Mouse (Mus musculus) adrenal gland, postnatal 14 days (tissue): ENCODE data around the gene Ntm. TPM values are rescaled to one million over a fixed set of nuclear protein-coding genes. Genes with fewer than 3 reads are reported as not detected.

Experiments
- DNase-seq: peaks from one replicate; pipeline ENCODE4 v3.0.0; 2021; ENCODE audit warnings: mixed read lengths
- total RNA-seq: library from RNA; stranded (reverse); gene quantifications from 2 replicates; pipeline ENCODE4 v1.2.3, GENCODE M21; 2021

Gene Ntm
- total RNA-seq, 1 experiment from 2014 or later = 1.3 TPM

DNA sequence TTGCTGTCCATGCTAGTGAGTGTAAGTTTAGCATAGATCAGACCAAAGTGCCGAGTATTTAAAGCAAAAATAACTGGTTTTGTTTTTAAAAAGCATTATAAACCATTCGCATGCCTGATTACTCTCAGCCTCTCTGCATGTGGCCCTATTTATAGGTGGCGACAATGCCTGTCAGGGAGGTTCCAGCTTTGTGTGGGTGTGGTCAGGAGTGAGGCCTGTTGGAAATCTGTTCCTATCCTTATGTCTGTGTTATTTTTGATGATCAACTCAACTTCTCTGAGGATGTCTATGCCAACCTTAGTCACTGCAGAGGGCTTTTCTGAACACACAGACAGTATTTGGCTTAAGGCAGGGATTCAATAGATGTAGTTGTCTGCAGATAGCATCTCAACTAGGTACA is 78.9 kb downstream of the Ntm start:
- DNase-seq = no peak

DNA sequence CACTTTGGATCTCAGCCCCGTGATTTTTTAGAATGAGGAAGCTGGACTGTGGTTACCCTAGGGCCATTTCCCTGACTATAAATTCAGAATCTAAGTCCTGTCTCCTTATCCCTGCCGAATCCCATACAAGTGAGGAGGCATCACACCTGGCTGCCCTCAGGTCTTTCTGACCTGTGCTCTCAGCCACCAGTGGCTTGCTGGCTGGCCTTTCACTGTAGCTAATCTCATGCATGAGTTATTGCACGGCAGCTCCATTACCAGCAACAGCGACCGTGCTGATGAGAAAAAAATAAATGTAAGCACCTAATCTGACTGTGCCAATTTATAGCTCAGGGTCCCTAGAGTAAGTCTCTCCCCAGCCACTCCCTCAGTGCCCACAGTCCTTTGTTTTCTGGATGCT is 81.3 kb downstream of the Ntm start:
- DNase-seq = no peak

DNA sequence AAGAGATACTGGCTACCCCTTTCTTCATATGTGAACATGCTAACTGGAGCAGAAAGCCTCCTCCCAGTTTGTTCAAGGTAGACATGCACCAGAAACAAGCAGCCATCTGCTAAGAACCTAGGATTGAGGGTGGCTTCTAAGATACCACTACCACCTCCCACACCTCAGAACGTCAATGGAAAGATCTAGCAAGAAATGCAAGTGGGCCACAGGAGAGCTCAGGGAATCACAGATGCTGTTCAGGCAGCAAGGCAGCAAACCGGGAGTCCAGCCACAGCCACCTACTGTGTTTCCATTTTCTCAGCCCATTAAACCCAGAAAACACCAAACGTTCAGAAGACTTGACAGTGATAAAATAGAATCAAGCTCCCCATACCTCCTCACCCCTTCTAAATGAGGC is 85.4 kb downstream of the Ntm start:
- DNase-seq = no peak

DNA sequence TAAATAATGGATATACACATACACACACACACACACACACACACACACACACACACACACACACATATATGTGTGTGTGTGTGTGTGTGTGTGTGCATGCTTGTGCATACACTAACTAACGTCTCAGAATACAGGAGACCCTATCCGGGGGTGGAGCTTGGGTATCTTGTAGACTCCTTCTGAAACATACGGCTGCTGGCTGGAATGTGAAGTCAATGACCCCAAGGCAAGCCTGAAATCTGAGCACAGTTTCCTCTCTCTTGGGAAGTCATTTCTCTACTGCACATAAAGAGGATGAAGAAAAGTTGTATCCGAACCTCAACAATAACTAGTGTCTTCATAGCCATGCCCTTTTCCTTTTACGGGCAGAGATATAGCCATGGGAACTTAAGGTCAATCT is 95.2 kb downstream of the Ntm start:
- no peak for DNase-seq

DNA sequence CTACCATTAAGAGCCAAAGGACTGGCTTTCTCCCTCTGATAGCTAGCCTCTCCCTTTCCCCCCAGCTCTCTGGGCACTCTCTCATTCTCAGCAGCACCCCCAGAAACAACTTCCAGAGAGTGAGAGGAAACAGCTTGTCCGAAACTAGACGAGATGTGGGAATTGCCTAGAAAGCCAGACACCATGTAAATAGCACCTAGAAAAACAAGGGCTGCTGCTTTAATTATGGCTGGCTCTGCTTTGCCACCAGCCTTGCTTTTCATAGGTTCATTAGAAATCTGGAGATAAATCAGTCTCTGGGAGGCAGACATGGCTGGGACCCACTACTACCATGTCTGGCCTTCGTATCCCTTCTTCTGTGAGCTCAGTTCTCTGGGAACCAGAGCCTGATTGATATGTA is 96.1 kb downstream of the Ntm start:
- DNase-seq = no peak

DNA sequence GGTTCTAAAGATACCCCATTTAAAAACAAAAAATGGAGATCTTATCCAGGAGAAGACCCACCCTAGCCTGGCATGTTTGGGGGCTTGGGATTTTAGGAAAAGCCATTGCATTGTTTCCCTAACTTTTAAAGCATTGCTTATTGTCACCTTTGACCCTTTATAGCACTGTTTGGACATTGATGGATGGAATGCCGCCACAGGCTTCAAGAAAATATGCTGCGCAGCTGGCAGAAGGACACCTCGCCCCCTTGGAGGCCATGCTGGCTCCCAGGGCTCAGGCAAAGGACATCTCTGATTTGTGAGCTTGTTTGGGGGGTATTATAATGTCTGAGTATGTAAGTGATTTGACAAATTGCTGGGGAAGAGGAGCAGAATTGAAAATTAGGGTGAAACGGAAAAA is 96.8 kb downstream of the Ntm start:
- DNase-seq = no peak

DNA sequence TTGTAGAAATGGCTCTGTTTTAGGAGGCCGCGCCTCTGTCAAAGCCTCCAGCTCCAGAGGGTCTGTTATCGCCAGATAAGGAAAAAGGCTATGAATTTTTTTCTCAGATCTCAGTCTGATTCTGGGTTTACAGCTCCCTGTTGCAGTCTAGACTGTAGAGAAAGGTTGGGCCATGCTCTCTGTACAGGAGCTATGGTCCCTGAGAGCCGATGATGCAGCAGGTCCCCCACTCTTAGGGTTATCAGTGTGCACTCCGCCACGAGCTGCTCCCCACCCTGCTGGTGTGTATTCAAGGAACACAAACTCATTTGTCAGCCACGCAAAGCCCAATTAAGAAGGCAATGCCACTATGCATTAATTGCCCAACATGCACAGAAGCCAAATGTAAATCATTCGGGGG is 97.4 kb downstream of the Ntm start:
- no peak for DNase-seq

DNA sequence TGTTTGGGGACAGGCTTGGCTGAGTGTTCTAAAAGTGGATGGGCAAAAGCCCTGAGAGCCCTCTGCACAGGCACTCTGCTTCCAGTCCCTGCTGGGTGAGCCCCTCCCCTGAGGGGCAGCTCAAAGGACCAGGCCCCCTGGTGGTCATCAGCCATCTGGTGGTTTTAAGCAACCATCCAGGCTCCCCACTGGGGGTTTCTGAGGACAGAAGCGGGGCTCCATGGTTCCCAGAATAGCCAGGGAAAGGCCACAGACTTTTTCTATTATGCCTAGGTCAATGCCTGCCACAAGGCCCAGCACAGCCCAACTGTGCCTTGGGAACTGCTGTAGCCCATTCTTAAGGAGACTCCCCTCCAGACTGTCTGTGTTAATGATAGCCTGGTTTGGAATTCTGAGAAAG is 98.1 kb downstream of the Ntm start:
- no peak for DNase-seq

DNA sequence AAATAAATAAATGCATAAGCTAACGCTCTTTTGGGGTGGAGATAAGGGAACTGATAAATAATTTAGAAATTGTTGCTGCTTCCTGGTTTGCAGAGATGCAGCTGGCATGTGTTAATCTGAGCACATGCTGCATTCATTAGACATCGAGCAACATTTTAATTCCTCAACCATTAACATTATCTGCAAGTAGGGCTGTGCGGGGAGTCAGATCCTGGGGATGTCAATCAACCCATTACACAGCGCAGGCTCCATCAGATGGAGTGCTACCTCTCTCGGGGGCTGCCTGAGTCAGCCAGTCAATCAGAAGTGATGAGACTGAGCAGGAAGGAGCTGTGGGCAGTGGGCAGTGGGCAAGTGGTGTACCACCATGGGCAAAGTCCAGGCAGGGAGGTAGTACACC is 100.5 kb downstream of the Ntm start:
- no peak for DNase-seq

DNA sequence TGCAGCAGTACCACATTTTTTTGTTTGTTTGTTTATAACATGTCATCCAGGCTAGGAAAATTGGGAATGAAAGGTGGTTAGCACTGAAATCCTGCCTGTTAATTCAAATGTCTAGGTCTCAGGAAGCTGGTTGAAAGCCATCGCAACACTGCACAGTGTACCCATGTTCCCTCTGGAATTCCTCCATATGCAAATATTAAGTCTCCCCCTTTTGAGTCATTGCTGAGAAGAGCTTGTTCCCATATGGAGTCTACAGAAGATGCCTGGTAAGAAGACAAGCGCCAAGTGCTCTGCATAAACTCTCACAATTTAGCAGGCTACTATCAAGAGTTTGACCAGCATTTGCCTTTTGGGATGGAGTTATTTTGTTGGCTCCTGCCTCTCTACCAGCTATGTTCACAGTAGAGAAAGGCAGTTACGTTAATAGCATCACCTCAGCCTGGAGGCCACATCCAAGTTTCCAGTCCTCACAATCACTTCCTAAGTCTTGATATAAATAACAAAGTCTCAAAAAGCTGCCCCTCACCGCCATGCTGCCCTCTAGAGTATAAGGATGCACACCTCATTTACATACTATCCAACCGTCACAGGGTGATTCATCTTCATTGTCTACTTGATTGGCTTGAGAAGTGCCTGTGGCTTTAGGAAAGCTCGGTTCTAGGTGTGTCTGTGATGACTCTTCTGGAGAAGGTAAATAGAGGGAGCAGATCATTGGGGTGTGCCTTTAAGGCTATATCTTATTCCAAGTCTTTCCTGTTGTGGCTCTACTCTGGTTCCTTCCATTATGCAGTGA is 103.5 kb downstream of the Ntm start:
- no peak for DNase-seq

DNA sequence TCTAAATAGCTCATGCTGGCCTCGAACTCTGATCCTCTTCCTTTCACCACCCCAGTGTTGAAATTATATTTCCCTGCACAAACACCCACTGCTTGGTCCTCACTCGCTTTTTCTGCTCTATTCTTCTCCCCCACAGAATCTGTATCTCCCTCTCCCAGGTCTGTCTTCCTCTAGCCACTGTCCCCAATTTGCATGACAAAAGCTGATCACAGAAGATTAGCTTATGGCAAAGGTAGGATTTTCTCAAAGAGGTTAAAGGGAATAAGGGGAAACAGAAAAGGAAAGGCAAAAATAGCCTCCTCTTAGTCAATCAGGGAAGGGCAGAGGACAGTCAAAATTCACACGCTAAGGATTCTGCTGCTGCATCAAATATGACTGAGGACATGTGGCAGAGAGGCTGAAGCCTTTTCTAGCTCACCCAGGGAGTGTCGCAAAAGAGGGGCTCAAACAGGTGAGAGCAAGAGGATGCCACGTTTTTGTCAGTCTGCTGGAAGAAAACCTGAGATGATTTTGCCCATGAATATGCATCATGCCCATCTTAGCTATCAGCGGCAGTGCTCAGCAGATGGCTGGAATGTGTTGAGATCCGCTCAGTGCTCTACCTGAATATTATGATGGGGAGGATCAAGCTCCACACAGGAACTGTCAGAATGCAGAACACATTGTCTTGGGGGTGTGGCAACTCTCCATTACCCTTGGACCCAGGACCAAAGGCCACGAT is 114.0 kb downstream of the Ntm start:
- no peak for DNase-seq

DNA sequence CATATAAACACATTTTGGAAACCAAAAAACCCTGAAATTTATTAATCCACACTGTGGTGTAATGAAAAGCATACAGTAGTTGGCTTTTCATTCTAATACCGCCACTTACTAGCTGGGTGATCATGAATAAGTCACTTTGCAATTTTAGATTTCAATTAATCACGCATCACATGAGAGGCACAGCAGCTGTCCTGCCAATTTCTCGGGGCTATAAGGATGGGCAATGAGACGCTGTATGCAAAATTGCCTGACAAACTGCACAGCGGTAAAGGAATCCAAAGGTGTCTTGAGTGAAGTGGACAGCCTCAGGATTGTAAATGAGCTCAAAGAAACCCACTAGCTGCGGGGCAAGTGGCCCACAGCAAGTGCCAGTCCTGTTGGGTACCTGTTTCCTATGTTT is 125.6 kb downstream of the Ntm start:
- no peak for DNase-seq

DNA sequence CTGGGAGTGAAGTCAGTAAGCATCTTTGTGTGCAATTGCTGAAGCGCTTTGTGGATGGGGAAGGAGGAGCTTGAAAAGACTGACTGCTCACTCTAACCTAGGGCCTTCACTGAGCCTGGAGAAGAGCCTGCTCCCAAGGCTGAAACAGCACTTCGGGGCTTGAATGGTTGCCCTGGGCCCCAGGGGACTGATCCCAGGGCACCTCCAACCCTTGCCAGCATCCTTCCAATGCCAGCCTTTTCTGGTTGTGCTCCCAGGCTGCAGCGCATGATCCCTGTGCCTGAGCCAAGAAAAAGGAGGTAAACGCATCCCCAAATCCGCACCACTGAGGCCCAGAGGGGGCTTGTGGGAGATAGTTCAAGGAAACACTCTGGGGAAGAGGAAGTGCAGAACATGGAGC is 128.0 kb downstream of the Ntm start:
- peak; percentile 68 for DNase-seq

DNA sequence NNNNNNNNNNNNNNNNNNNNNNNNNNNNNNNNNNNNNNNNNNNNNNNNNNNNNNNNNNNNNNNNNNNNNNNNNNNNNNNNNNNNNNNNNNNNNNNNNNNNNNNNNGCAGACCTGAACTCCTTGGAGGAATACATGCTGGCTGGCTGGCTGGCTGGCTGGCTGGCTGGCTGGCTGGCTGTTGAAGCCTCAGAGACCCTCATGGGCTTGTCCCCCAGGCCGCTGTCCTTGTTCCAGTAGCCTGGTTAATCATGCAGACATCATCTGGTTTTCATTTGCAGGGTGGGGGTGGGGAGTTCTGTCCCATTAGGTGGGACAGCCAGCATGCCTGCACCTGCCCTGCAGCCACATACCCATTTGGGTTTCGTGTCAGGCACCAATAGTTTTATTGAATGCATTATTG is 129.2 kb downstream of the Ntm start:
- DNase-seq = no peak

DNA sequence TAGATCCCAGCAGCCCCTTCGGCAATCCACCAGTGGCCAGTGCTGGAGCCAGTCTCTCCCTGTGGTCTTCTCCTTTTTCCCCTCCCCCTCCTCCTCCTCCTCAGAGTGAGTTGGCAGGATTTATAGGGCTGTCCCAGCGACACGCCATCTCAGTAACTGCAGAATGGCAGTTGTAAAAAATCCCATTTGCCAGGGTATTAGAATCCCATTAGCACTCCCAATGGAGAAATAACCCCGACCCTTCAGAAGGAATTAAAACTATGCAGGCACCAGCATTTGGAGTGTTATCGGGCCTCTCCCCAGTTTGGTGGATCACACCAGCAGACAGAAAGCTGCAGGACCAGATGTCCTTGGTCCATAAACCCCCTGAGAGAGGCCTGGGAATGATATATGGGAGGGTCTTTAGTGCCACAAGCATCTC is 135.7 kb downstream of the Ntm start:
- DNase-seq = no peak

DNA sequence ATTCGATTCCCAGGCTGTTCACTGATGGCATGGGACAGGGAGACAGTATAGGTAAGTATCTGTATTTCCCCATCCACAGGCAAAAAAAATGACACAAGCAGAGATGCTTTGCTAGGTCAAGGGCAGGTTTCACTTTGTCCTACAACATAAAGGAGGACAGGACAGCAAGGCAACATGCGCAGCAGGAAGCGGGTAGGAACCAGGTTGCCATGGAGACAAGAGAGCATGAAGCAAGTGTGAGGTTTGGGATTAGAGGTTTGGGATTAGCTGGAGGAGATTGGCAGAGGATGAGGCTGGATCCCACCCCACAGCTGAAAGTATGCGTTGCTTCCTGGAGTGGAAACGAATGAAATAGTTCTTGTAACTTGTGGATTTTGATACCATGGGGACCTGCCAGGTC is 137.7 kb downstream of the Ntm start:
- DNase-seq = no peak

DNA sequence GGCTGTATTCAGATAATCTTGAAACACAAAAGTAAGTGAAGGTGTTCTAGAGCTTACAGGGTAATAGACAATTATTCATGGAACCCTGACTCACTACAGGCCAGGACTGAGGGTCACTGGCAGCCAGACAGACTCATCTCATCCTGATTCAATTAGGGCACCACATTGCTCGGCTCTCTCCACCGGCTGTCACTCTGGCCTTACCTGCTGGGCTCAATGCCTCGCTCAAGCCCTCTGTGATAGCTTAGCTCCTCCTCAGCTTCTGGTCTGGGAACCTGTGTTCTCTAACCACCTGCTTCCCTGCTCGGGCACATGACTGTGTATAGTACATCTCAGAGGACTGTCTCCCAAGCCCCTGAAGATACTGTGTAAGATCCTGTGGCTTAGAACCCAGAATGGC is 139.2 kb downstream of the Ntm start:
- no peak for DNase-seq

DNA sequence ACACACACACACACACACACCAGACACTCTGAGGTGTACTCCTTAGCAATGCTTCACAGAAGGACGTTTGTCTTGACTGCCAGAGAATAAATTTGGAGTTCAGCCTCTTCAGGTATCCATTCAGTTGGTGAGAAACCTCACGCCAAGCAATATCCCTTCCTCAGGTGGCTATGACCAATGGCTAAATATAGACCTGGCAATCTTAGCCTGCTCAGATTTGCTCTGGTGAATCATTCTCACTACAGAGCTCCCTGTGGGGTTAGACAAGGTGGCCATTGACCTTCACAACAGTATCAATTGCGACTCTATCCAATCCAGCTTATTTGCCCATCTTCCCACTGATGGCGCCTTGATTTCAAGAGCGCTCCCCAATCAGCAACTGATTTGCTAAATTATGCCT is 150.3 kb downstream of the Ntm start:
- no peak for DNase-seq

DNA sequence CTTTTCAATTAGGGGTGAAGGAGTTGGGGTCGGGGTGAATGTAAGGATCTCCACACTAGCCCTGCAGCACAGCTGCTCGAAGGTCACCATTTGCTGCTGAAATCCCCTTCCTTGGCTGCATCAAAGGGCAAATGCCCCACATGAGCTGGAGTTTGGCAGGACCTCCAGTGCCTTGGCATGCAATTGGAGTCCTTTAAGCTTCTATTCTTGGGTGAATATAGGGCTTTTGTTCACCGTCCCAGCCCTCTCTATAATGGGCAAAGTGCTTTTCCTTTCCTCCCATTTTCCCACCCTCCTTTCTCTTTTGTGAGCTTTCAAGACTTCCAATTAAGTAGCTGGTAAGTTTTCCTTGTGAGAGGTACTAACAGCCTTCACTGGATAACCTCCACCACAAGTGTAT is 156.2 kb downstream of the Ntm start:
- DNase-seq = no peak

DNA sequence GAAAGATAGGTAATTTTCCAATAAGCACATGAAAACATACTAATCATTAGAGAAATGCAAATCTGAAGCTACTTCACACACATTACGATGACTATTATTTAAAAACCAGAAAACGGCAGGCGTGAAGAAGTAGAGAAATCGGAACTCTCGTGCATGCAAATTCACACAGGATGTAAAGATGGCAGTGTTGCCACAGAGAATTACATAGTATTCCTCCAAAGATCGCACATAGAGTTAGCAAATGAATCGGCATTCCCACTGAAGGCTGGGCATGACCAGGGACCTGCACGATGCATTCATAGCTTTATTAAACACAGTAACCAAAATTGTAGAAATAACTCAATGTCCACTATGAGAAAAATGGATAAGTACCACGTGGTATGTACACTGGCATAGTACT is 158.5 kb downstream of the Ntm start:
- DNase-seq = no peak

DNA sequence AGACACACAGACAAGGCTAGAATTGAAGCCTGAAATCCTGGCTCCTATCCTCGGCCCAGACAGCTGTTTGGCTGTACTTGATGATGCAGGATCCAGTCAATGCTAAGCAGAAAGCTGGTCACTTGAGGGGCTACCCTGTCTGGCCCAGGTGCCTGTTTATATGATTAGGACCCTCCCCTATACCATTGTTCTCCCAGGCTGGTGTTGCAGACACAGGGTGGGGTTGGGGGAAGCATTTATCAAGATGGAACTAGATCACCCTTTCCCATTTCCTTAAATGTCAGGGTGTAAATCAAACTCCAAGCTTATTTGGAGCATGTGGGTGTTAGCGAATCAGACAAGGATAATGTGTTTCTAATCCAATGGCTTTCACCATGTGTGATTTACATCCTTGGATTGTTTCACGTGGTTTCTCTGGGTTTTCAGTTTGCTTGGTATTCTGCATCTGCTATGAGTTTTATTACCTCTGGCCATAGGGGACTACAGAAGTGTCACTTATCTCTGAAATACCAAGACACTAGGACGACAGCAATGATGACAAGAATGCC is 159.1 kb downstream of the Ntm start:
- DNase-seq = no peak

DNA sequence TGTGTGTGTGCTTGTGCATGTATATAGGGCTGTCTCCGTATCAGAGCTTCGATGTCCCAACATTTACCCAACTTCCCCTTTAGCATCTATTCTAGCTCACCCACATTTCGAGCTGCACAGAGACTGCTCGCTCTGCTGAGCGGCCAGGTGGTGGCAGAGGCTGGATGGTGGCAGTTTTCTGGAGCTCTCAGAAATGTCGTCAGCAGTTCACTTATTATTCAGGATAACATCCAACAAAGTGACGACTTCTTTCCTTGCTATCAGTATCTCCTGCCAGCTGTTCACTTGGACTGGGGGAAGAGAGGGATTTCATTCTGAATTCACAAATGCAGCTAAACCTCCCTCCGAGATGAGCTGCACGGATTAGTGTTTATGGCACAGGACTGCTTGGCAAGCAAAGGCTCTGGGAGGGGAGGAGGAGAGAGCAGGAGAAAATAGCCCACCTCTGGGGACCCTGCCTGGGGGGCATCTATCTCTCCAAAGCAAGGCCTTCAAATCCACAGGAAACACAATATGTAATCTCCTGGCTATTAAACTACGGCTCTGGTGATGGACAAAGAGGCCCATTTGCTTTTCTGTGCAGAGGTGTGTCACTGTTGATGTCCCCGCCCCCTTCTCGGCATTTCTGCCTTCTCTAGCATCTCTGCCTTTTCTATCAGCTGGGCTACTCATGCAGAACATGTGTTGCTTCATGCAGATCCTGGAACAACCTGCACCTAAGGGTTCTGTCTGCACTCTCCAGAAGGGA is 159.8 kb downstream of the Ntm start:
- DNase-seq = no peak

DNA sequence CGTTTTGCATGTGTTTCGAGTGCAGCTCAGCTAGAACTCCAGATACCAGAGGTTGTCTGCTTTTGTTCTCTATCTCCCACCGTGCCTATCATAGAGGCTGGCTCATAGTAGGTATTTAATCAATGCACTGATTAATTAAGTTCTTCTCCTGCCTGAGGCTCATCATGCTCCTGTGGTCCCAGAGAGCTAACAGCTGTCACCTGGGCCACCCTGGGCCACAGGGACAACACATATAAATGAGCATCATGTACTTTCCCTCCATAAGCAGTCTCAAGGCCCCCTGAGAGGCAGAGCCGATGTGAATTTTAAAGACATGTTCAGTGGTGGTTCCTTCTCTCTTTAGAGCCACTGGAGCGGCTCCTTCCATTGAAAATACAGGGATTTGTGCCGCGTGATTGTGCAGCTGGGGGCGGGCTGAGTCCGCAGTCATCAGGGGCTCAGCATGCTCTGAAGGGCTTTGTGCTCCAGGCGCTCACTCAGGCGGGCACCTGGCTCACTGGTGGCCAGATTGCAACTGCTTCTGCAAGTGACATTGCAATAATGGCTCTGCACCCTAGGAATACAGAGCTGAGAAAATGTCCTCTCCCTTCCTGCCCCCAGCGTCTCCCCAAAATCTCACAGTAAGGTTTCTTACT is 160.8 kb downstream of the Ntm start:
- DNase-seq = peak; percentile 4
